Mouse (Mus musculus) stomach, embryonic 14.5 days (tissue): ENCODE measurements around the gene Casq2. TPM values are rescaled to one million over a fixed set of nuclear protein-coding genes. Genes with fewer than 3 reads are reported as not detected.

ENCODE experiments used
- ATAC-seq: fragments of 200-750 bp; cut with Nextera tagmentation; 2 replicates; pipeline ENCODE4 v1.8.0; 2017; ENCODE audit warnings: low read depth, moderate TSS enrichment; ENCODE audit not compliant: insufficient number of reproducible peaks, insufficient read depth, low FRiP score
- H3K27ac ChIP-seq: fragments of 300-500 bp; sonication (generic); 2 replicates; pipeline ENCODE4 v1.5.1; 2014; ENCODE audit warnings: mild to moderate bottlenecking, low read length, moderate library complexity, mixed read lengths
- H3K27me3 ChIP-seq: fragments of 300-500 bp; sonication (generic); 2 replicates; pipeline ENCODE4 v1.6.1; 2014; ENCODE audit warnings: low read length, control low read depth, mixed read lengths; ENCODE audit not compliant: control insufficient read depth, insufficient read depth
- H3K36me3 ChIP-seq: fragments of 300-500 bp; sonication (generic); 2 replicates; pipeline ENCODE4 v1.6.1; 2014; ENCODE audit warnings: mild to moderate bottlenecking, control low read depth, low read length, moderate library complexity, mixed read lengths; ENCODE audit not compliant: control insufficient read depth, insufficient read depth
- H3K4me1 ChIP-seq: fragments of 300-500 bp; sonication (generic); 2 replicates; pipeline ENCODE4 v1.6.1; 2014; ENCODE audit warnings: low read length, control low read depth, mixed read lengths; ENCODE audit not compliant: control insufficient read depth, insufficient read depth
- H3K4me2 ChIP-seq: fragments of 300-500 bp; sonication (generic); replicated peaks from 2 replicates; pipeline ENCODE4 v1.6.1; 2014; ENCODE audit warnings: low read depth, low read length, control low read depth
- H3K4me3 ChIP-seq: fragments of 300-500 bp; sonication (generic); 2 replicates; pipeline ENCODE4 v1.5.1; 2014; ENCODE audit warnings: low read depth, low read length, control low read depth
- H3K9ac ChIP-seq: fragments of 300-500 bp; sonication (generic); replicated peaks from 2 replicates; pipeline ENCODE4 v1.6.1; 2014; ENCODE audit warnings: low read depth, mild to moderate bottlenecking, control low read depth, low read length, moderate library complexity, mixed read lengths
- H3K9me3 ChIP-seq: fragments of 300-500 bp; sonication (generic); 2 replicates; pipeline ENCODE4 v1.6.1; 2016; ENCODE audit warnings: low read depth, low read length, control low read depth; ENCODE audit not compliant: control insufficient read depth
- WGBS: fragments of 180-500 bp; shearing (Covaris S2); extraction: QIAGEN DNeasy Blood & Tissue Kit; methylation state at CpG from one replicate; pipeline ENCODE4 v1.1.7; 2014; 5-methylcytosine and 5-hydroxymethylcytosine counted together
- polyA plus RNA-seq: library from polyadenylated mRNA; unstranded; fragments of >200 nt; fragmentation: Nextera tagmentation; extraction: Ambion mirVana; gene quantifications from 2 replicates; pipeline ENCODE4 v1.2.1, GENCODE M21; 2014

Casq2 gene
- polyA plus RNA-seq, 1 experiment from 2014 or later, result 0.65 TPM

DNA sequence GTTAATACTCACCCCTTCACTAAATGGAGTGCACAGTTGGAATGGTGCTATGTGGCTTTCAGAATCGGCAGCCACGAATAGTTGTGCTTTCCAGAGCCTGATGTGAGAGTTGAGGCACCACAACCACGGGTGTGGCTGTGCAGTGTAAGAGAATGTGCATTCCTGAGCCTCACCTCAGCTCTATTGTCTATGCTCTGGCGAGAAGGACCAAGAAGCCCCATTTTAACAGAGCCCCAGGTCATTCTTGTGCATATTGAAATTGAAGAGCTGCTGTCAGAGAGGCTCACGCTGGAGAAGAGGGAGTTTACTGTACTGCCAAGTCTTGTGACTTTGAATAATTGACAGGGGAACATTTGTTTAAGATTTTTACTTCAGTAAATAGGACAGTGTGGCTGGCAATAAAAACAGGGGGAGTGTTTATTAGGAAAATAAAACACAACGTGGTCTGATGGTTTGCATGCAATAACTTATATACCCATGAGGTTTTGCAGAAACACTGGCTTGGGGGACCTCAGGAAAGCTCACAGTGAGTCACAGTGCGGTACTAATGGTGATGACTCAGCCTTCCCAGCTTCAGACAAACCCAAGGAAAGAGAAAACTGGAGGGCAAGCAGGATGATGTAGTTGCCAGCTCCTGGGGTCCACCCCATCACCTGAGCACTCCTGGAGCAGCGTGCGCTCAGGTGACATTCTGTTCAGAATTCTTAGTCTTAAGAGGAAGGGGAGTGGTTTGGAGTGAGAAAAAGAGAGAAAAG is 17.8 kb downstream of the Casq2 start:
- 59% methylated on average over 9 of the region's 9 CpGs for WGBS
- Histone ChIP-seq H3K4me1 (no peaks in the 10 kb centered on the region), H3K36me3 (no peaks in the 10 kb centered on the region), H3K4me3 (no peak overlapping the region), H3K9me3 (no peaks in the 10 kb centered on the region), H3K27me3 (no peaks in the 10 kb centered on the region), H3K9ac (no peak overlapping the region), H3K4me2 (no peak overlapping the region), H3K27ac (no peak overlapping the region)
- ATAC-seq, result no peak

DNA sequence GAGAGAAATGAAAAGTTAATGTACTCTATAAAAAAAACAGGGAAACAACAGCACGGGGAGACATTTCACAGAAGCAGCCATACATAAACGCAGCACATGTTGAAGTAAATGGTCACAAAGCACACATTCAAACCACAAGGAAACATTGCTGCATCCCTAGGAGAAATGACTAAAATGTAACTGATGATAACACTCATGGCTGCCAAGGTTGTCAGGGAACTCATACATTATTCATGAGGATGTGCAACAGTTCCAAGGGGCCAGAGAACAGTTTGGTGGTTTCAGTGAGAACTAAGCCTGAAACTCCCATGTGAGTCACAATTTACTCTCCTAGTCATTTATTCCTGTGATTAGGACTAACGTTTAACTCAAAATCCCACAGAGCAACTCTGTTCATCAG is 22.0 kb downstream of the Casq2 start:
- Histone ChIP-seq H3K36me3 (no peaks in the 10 kb centered on the region), H3K4me1 (no peaks in the 10 kb centered on the region), H3K4me2 (no peak overlapping the region), H3K9me3 (no peaks in the 10 kb centered on the region), H3K27me3 (no peaks in the 10 kb centered on the region), H3K27ac (no peak overlapping the region), H3K9ac (no peak overlapping the region), H3K4me3 (no peak overlapping the region)
- WGBS, result 80% methylated on average over 3 of the region's 3 CpGs
- no peak for ATAC-seq

DNA sequence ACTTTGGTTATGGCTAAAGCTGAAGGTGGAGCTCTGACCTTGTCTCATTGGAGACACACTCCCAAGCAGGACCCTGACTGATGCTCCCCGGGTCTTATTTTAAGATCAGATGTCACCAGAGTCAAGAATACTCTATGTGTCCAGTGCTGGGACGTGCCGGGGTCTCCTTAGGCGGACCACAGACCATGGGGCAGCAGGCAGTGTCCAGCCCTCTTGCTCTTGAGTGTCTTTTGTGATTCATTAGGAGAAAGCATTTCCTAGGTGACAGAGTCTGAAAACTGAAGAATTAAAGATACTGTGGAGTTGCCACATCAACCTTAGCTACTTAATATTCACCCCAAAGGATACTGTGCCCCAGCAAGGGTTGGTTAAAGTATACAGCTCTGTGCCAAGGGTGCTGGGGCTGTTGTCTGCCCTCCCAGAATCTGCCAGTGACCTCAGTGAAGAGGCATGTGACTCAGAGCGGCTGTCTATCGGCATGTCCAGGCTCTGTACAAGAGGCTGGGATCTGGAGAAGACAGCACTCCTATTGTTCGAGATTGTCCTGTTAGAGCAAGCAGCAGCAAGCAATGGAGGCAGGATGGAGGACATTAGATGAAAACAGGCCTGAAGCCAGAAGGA is 25.9 kb downstream of the Casq2 start:
- no peaks in the 10 kb centered on the region for H3K4me1 ChIP-seq
- WGBS, result 81% methylated on average over 7 of the region's 7 CpGs
- H3K9me3 ChIP-seq, result no peaks in the 10 kb centered on the region
- H3K27ac ChIP-seq, result no peak overlapping the region
- H3K27me3 ChIP-seq, result no peaks in the 10 kb centered on the region
- ATAC-seq, result no peak
- H3K4me2 ChIP-seq, result no peak overlapping the region
- H3K9ac ChIP-seq, result no peak overlapping the region
- H3K4me3 ChIP-seq, result no peak overlapping the region
- no peaks in the 10 kb centered on the region for H3K36me3 ChIP-seq

DNA sequence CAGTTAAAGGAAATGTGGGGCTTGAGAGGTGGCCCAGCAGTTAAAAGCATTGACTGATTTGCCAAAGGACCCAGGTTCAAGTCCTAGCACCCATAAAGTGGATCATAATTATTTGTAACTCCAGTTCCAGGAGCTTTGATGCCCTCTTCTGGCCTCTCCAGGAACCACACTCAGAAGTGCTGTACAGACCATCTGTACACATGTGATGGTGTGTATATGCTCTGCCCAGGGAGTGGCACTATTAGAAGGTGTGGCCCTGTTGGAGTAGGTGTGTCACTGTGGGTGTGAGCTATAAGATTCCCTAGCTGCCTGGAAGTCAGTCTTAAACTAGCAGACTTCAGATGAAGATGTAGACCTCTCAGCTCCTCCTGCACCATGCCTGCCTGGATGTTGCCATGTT is 34.7 kb downstream of the Casq2 start:
- no peak overlapping the region for H3K9ac ChIP-seq
- no peak overlapping the region for H3K4me2 ChIP-seq
- H3K27ac ChIP-seq, result no peak overlapping the region
- H3K27me3 ChIP-seq, result no peaks in the 10 kb centered on the region
- ATAC-seq, result no peak
- H3K36me3 ChIP-seq, result no peaks in the 10 kb centered on the region
- H3K4me1 ChIP-seq, result 0 out of 2 replicates have a peak, but pooled peaks cover 3% of the 10 kb centered on the region
- H3K4me3 ChIP-seq, result no peak overlapping the region
- H3K9me3 ChIP-seq, result no peaks in the 10 kb centered on the region

DNA sequence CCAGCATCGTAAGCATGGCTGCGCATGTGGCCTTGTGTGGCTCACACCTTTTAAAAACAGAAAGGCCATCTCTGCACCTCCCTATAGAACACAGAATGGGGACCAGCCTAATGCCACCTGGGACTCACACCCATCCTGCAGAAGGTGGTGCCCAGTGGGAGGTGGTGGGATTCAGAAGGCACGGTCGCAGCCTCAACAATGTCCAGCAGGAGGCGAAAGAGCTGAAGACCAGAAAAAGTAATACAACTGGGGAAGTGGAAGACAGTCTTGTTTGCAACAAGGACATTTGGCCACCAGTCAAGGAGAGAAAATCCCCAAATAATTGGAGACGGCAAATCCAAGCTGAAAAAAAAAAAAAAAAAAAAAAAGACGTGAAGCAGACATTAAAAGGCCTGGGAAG is 35.8 kb downstream of the Casq2 start:
- H3K4me3 ChIP-seq, result no peak overlapping the region
- H3K9me3 ChIP-seq, result no peaks in the 10 kb centered on the region
- H3K4me2 ChIP-seq, result no peak overlapping the region
- 77% methylated on average over 7 of the region's 7 CpGs for WGBS
- no peaks in the 10 kb centered on the region for H3K27me3 ChIP-seq
- 0 out of 2 replicates have a peak, but pooled peaks cover 3% of the 10 kb centered on the region for H3K4me1 ChIP-seq
- H3K27ac ChIP-seq, result no peak overlapping the region
- H3K9ac ChIP-seq, result no peak overlapping the region
- H3K36me3 ChIP-seq, result no peaks in the 10 kb centered on the region
- ATAC-seq, result no peak

DNA sequence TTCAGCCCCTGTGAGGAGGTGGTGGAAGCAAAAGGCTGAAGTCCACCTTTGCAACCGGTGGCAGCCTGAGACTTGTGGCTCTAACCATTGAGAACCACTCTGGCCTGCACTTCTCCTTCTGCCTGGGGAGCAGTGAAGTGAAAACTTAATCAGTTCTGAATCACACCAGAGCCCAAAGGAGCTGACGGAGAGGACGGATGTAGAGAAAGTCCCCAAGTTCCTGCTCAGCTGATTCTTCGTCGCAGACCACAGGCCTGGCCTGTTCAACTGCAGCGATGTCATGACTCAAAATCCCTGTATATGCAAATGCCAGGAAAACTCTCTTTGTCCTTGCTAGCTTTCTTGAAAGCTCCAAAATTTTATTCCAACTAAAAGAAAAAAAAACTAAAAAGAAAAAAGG is 37.4 kb downstream of the Casq2 start:
- H3K27ac ChIP-seq, result no peak overlapping the region
- no peak overlapping the region for H3K4me3 ChIP-seq
- WGBS, result 84% methylated on average over 6 of the region's 6 CpGs
- no peaks in the 10 kb centered on the region for H3K27me3 ChIP-seq
- H3K9me3 ChIP-seq, result no peaks in the 10 kb centered on the region
- no peak overlapping the region for H3K9ac ChIP-seq
- no peak overlapping the region for H3K4me2 ChIP-seq
- no peak for ATAC-seq
- H3K4me1 ChIP-seq, result 0 out of 2 replicates have a peak, but pooled peaks cover 3% of the 10 kb centered on the region
- no peaks in the 10 kb centered on the region for H3K36me3 ChIP-seq

DNA sequence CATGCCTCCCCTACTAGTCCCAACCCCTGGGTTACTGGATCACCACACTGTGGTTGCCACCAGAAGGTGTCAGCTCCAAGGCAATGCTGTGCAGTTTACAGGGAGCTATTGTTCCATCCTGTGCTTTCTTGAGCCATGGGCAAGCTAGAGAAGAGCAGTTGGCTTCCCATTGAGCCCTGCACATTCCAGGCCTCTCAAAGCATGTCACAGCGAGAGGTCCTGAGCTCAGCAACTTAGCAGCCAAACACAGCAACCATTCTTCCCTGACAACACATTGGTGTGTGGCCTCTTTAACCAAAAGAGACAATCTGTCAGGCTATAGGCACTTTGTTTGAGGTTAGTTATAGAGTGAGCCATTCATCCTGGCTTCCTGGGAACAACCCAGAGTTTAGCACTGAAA is 39.3 kb downstream of the Casq2 start:
- ATAC-seq, result no peak
- whole genome bisulfite sequencing, result 67% methylated on average over 1 of the region's 1 CpGs

DNA sequence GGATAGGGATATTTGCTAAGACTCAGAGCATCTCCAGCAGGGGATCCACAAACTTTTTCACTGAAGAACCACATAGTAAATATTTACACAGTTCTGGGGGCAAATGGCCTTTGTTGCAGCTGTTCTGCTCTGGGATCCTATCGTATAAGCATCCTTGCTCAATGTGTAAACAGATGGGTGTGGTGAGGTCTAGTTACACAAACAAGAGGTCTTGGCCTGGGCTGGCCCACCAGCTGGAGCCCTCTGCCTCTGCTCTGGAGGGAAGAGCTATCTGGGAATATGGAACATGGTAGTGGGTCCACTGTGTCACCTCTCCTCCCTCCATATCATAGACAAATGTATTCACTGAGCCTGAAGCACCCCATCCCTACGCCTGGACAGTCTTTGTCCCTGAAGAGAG is 40.9 kb downstream of the Casq2 start:
- Histone ChIP-seq H3K4me2 (no peak overlapping the region), H3K4me1 (0 out of 2 replicates have a peak, but pooled peaks cover 3% of the 10 kb centered on the region), H3K27ac (no peak overlapping the region), H3K9ac (no peak overlapping the region), H3K36me3 (no peaks in the 10 kb centered on the region), H3K4me3 (no peak overlapping the region), H3K9me3 (no peaks in the 10 kb centered on the region), H3K27me3 (no peaks in the 10 kb centered on the region)
- ATAC-seq, result peak; percentile 49; the same call in 1 of the 2 replicates
- 53% methylated on average over 2 of the region's 2 CpGs for WGBS

More for the DNA sequence above, 39.3 kb downstream of the Casq2 start:
- Histone ChIP-seq H3K27ac (no peak overlapping the region), H3K9ac (no peak overlapping the region), H3K36me3 (no peaks in the 10 kb centered on the region), H3K4me3 (no peak overlapping the region), H3K4me1 (0 out of 2 replicates have a peak, but pooled peaks cover 3% of the 10 kb centered on the region), H3K27me3 (no peaks in the 10 kb centered on the region), H3K4me2 (no peak overlapping the region), H3K9me3 (no peaks in the 10 kb centered on the region)
